10 mouse cellular contexts compared by ENCODE assay signal in the genomic region with DNA sequence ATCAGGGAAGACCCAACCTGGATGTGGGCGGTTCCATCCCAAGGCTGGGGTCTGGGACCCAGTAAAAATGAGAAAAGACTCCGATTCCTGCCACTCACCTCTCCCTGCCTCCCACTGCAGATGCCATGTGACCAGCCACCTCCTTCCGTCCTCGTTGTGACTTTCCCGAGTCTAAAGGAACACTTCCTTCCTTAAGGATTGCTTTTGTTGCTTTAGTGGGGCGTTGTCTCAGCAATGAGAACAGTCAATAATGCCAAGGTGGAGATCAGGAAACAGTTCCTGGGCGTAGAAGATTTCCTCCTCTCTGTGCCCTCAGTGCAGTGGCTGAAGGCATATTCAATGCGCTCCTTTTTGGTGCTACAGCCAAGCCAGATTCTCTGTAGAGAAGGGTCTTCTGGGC. TPM values are rescaled to one million over a fixed set of nuclear protein-coding genes. Genes with fewer than 3 reads are reported as not detected.
A peak's percentile ranks its signal among the peaks of the same experiment; 100 is the strongest.
DNase-seq lines count a peak whose midpoint lies in the region; ATAC-seq and TF ChIP-seq lines count a peak whose summit lies in the region.
"Had no signal": no experiment of that assay in that cellular context is flagged by ENCODE, and none has a peak within 500 bp of the region (broad histone marks: within the 10 kb centered on the region; RNA-seq: fewer than 3 reads in every experiment).

No protein-coding gene starts in this region.

- H3K9ac ChIP-seq in liver, embryonic 15.5 days, result no peak overlapping the region
- H3K9ac ChIP-seq in intestine, postnatal 0 days (ENCODE audit: low read depth, low read length), result no peak overlapping the region
- no peak overlapping the region for H3K9ac ChIP-seq in stomach, embryonic 14.5 days (replicated peaks; ENCODE audit: low read depth, low read length)

- H3K4me3 ChIP-seq in liver, embryonic 15.5 days (replicated peaks), result no peak overlapping the region
- H3K4me3 ChIP-seq in intestine, postnatal 0 days (ENCODE audit: low read depth, low read length), result no peak overlapping the region
- H3K4me3 ChIP-seq in stomach, embryonic 14.5 days (ENCODE audit: low read depth, low read length), result no peak overlapping the region
- H3K4me3 ChIP-seq: erythroblast, embryonic 14.5 days had no signal

- H3K9me3 ChIP-seq in liver, embryonic 15.5 days (replicated peaks), result no peaks in the 10 kb centered on the region
- H3K9me3 ChIP-seq in intestine, postnatal 0 days (ENCODE audit: control insufficient read depth), result no peaks in the 10 kb centered on the region
- H3K9me3 ChIP-seq in stomach, embryonic 14.5 days (ENCODE audit: control insufficient read depth, low read depth, low read length), result no peaks in the 10 kb centered on the region

- no peaks in the 10 kb centered on the region for H3K36me3 ChIP-seq in liver, embryonic 15.5 days (replicated peaks)
- peaks cover 8% of the 10 kb centered on the region; the same call in 1 of the 2 replicates for H3K36me3 ChIP-seq in intestine, postnatal 0 days (ENCODE audit: control insufficient read depth, insufficient read depth)
- no peaks in the 10 kb centered on the region for H3K36me3 ChIP-seq in stomach, embryonic 14.5 days (ENCODE audit: control insufficient read depth, insufficient read depth, low read length)

- no peak for TF ChIP-seq CTCF in intestine, postnatal 0 days (IDR thresholded peaks at IDR 0.05; ENCODE audit: low read depth)

- H3K4me1 ChIP-seq in liver, embryonic 15.5 days (replicated peaks), result peaks cover 24% of the 10 kb centered on the region
- peaks cover 4% of the 10 kb centered on the region for H3K4me1 ChIP-seq in intestine, postnatal 0 days (replicated peaks; ENCODE audit: control insufficient read depth, insufficient read depth, low read length)
- H3K4me1 ChIP-seq in stomach, embryonic 14.5 days (ENCODE audit: control insufficient read depth, insufficient read depth, low read length), result no peaks in the 10 kb centered on the region

- no peak for ATAC-seq in liver, embryonic 15.5 days (ENCODE audit: insufficient read depth)
- peak; percentile 65 for ATAC-seq in intestine, postnatal 0 days
- ATAC-seq in stomach, embryonic 14.5 days (ENCODE audit: insufficient number of reproducible peaks, insufficient read depth, low FRiP score, low read depth), result peak; percentile 64; the same call in 1 of the 2 replicates

- peak overlapping the region; percentile 22; the same call in 1 of the 2 replicates for H3K27ac ChIP-seq in liver, embryonic 15.5 days (replicated peaks)
- peak overlapping the region; percentile 82 for H3K27ac ChIP-seq in intestine, postnatal 0 days (ENCODE audit: low read depth, low read length)
- peak overlapping the region; percentile 6; the same call in 1 of the 2 replicates for H3K27ac ChIP-seq in stomach, embryonic 14.5 days (ENCODE audit: low read length)
- H3K27ac ChIP-seq: macrophage had no signal

- intact Hi-C loops in heart, postnatal 25 days (cut with DNase I), result no loop called here

- no peaks in the 10 kb centered on the region for H3K27me3 ChIP-seq in liver, embryonic 15.5 days
- no peaks in the 10 kb centered on the region for H3K27me3 ChIP-seq in intestine, postnatal 0 days (replicated peaks; ENCODE audit: control insufficient read depth, insufficient read depth, low read length)
- H3K27me3 ChIP-seq in stomach, embryonic 14.5 days (ENCODE audit: control insufficient read depth, insufficient read depth, low read length), result no peaks in the 10 kb centered on the region

- peak; percentile 97 for DNase-seq in heart, adult 11 months
- no peak for DNase-seq in heart, postnatal 25 days (ENCODE audit: low spot score)
- DNase-seq in liver, result no peak
- DNase-seq in spleen, postnatal 4 days (ENCODE audit: low spot score in 2 of 2), result no peak
- DNase-seq in c-Kit-positive CD71-positive TER-119-positive erythroid progenitor cells, embryonic 14.5 days (ENCODE audit: low spot score), result no peak

- no peak overlapping the region for H3K4me2 ChIP-seq in liver, embryonic 15.5 days
- 0 out of 2 replicates have a peak overlapping the region, but pooled peaks have one; percentile 4 for H3K4me2 ChIP-seq in intestine, postnatal 0 days (replicated peaks; ENCODE audit: low read depth)
- H3K4me2 ChIP-seq in stomach, embryonic 14.5 days (replicated peaks; ENCODE audit: low read depth, low read length), result no peak overlapping the region

- 65% methylated on average over 8 of the region's 8 CpGs for WGBS in liver, embryonic 15.5 days (ENCODE audit: insufficient replicate concordance)
- 38% methylated on average over 8 of the region's 8 CpGs for WGBS in intestine, postnatal 0 days
- 62% methylated on average over 8 of the region's 8 CpGs for WGBS in stomach, embryonic 14.5 days

RNA-seq across cellular contexts. Expression of a gene that starts 12.4 kb away (rescaled TPM):
- 10 to 100 TPM; 14.9 to 15.3 TPM for total RNA-seq in heart, postnatal 25 days (2021)
- polyA plus RNA-seq in liver, embryonic 15.5 days (2015; fragmentation: Nextera tagmentation; extraction: Ambion mirVana), result 4.6 TPM in 2 replicates
- 27.3 and 28.2 TPM in 2 replicates for polyA plus RNA-seq in intestine, postnatal 0 days (2015; fragmentation: Nextera tagmentation; extraction: Ambion mirVana)
- 28.4 and 29.9 TPM in 2 replicates for polyA plus RNA-seq in stomach, embryonic 14.5 days (2014; fragmentation: Nextera tagmentation; extraction: Ambion mirVana)

RNA-seq across cellular contexts. Expression of a gene that starts 12.5 kb away (rescaled TPM):
- total RNA-seq in heart, postnatal 25 days (2021), result 10 to 100 TPM; 49.2 to 51.3 TPM
- 74.2 and 81.2 TPM in 2 replicates for polyA plus RNA-seq in liver, embryonic 15.5 days (2015; fragmentation: Nextera tagmentation; extraction: Ambion mirVana)
- 37.7 and 40.2 TPM in 2 replicates for polyA plus RNA-seq in intestine, postnatal 0 days (2015; fragmentation: Nextera tagmentation; extraction: Ambion mirVana)
- polyA plus RNA-seq in stomach, embryonic 14.5 days (2014; fragmentation: Nextera tagmentation; extraction: Ambion mirVana), result 37.8 and 39.9 TPM in 2 replicates

Comparison
In these comparisons a context has a peak if more than half of its experiments do, and no peak if none do; other contexts are left out.
1. H3K27ac ChIP-seq: peak in every context shown above with its lines; median percentile 82 in intestine, postnatal 0 days; 22 in liver, embryonic 15.5 days; 6 in stomach, embryonic 14.5 days.